Mouse (Mus musculus): ENCODE results near the gene Tmem229a.

The Tmem229a gene

GRCm38 (mm10) chr6:24955946-24956585 lies at the start of gene Tmem229a:
TSS of gene Tmem229a (minus strand) at chr6:24956297.
- DNase-seq (ENCODE audit: low read depth, low spot score) = no peak

DNA sequence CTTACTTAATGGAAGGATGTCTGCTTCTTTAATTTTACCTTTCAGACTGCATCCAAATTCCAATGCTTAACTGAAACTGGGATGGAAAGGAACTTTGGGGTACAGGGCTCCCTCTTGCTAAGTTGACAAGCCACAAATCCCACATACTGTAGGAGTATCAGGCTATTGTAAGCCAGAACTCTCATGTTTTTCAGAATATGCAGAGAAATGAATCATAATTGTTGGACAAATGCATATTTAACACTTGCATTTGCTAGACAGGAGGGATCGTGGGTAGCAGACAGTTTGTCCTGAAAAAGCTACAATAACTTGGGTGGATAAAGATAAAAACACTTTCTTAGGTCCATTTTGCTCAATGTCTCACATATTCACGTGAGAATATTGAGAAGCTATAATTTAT lies 37.7 kb upstream of the Tmem229a start:
- DNase-seq (ENCODE audit: low read depth, low spot score) = no peak

GRCm38 (mm10) chr6:24989836-24990235 lies 33.7 kb upstream of the Tmem229a start:
- no peak for DNase-seq (ENCODE audit: low read depth, low spot score)

DNA sequence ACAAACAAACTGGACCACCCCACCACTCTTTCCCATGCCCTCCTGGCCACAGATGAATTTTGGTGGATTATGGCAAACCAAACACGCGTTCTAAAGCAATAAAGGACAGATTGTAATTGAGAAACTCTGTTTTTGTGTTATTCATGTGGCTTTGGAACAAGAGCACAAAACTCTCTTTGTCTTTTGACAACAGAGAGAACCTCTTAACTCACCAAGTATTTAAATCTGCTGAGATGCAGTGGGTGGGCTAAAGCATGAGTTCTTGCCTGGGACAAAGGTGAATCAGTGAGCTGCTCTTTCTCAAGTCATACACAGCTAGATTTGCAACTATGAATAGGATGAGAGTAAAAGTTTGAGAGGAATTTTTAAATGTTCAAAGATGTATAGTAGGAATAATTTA lies 20.1 kb upstream of the Tmem229a start:
- no peak for DNase-seq (ENCODE audit: low read depth, low spot score)

- no peak for DNase-seq (ENCODE audit: low read depth, low spot score)
Measured at GRCm38 (mm10) chr6:24968471-24969223, 12.6 kb upstream of the Tmem229a start.

GRCm38 (mm10) chr6:24967726-24968125 lies 11.6 kb upstream of the Tmem229a start:
- no peak for DNase-seq (ENCODE audit: low read depth, low spot score)

GRCm38 (mm10) chr6:24966010-24966682 lies 10.0 kb upstream of the Tmem229a start:
- DNase-seq (ENCODE audit: low read depth, low spot score) = no peak

- DNase-seq (ENCODE audit: low read depth, low spot score) = no peak
Measured at GRCm38 (mm10) chr6:24963754-24964153, 7.7 kb upstream of the Tmem229a start.

- no peak for DNase-seq (ENCODE audit: low read depth, low spot score)
Measured at GRCm38 (mm10) chr6:24956586-24956973, 483 bp upstream of the Tmem229a start.

DNA sequence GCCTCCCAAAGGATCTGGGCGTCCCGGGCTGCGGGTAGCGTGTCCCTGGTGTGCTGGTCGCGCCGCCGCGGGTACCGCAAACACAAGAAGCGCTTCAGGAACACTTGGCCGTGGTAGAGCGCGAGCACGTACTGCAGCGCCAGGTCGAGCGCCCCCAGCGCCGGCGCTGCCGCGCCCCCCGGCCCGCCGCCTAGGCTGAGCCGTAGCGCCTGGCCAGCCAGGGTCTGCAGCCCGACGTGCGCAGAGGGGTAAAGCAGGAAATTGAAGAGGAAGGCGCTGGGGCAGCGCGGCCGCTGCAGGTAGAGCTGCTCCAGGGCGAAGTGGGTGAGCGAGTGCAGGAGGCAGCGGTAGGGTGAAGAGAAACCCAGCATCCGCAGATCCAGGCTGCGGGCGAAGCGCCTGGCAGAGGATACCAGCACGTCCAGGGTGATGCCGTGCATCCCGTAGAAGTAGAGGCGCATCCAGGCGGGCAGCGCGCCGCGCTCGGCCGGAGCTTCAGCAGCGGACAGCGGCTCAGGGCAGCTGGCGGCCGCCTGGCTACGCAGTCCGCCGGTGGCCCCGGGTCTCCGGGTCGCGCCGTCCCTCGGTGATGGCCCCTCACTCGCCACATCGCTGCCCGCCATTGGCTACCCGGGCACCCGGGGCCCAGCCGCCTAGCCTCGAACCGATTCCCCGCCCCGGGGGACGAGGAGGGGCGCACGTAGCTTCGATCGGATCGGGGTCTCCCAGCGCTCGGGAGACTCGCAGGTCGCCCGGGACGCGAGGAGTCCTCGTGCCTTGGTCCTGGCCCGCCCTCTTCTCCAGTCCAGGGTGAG lies 759 bp downstream of the Tmem229a start:
- no peak for DNase-seq (ENCODE audit: low read depth, low spot score)

GRCm38 (mm10) chr6:24954126-24954525 lies 2.0 kb downstream of the Tmem229a start:
- no peak for DNase-seq (ENCODE audit: low read depth, low spot score)

DNA sequence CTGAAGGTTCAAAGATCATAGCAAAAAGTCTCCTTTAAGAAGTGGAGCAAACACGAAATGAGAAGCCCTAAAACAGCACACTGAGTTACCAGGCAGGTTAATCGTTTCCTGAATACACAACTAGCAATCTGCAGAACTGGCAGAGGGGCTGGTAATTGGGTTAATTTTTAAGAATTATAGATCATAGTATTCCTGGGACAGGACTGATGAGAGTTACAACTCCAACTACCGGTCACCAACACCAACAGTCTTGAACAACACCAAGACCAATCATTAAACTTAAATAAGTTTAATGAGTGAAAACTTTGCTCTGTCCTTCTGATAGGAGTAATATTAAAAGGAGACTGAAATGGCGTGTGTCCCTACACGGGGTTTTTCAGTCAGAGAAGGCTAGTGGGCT lies 3.8 kb downstream of the Tmem229a start:
- no peak for DNase-seq (ENCODE audit: low read depth, low spot score)

- no peak for DNase-seq (ENCODE audit: low read depth, low spot score)
Measured at GRCm38 (mm10) chr6:24950669-24951068, 5.4 kb downstream of the Tmem229a start.

DNA sequence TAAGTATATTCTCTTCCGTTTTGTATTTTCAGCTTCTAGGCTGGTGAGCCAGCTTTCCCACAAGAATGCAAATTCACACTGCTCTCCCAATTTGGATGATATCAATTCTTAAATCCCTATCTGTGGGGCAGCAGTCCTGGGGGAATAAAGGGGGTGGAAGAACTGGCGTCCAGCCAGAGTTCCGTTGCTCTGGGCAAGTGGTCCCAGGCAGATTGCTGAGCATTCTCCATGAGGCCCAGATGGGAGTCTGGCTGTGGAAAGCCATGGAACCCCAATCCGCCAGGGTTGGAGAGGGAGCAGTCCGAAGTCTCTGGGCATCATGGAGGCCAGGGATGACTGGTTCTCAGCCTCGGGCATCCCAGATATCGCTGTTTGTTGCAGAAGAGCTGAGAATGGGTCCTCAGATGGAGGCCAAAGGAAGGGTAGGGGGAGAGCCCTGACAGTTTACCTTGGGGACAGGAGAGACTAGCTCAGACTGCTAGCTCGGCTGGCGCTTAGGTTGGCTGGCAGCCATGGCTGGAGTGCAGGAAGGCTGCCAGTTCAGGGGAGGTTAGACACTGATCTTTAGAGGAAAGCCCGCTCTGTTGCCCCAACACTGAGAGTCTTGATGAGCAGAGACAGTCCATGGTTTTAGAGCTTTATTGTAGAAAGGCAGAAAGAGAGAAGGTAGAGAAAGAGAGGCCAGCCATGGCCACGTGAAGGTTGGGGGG lies 30.9 kb downstream of the Tmem229a start:
- no peak for DNase-seq (ENCODE audit: low read depth, low spot score)

DNA sequence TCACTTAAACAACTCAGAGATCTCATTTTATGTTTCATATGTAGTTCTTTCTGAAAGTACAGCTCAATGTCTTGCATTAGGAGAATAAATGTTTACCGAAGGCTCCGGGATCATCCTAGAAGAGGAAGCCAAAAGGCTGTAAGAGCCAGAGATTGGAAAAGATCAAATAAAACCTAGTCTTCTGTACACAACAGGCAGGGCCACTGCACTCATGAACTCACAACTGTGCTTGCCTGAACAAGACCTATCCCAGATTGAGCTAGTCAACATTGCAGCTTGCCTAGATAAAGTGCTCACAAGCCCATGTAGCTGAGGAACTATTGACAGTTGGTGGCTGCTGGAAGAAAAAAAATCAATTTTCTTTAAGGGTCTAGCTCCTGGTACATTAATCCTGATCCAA lies 42.5 kb downstream of the Tmem229a start:
- DNase-seq (ENCODE audit: low read depth, low spot score) = no peak

GRCm38 (mm10) chr6:24910728-24911105 lies 45.4 kb downstream of the Tmem229a start:
- no peak for DNase-seq (ENCODE audit: low read depth, low spot score)

- DNase-seq (ENCODE audit: low read depth, low spot score) = no peak
Measured at GRCm38 (mm10) chr6:24910016-24910727, 45.9 kb downstream of the Tmem229a start.

DNA sequence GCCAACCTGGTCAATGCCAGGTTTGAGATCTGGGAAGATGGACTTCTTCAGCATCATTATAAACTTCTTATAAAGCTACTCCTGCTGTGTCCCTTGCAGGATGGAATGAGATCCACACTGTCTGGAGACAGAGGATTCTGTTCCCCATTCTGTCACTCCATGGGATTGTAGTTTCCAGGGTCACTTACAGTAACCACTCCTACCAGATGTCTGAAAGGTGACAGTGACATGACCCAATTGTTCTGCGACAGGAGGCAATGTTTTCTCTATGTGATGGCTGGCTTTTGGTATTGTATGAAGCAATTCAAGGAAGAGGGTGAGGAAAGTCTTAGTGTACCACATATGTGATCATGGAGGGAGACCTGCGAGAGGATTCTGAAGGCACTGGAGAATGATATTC lies 48.3 kb downstream of the Tmem229a start:
- no peak for DNase-seq (ENCODE audit: low read depth, low spot score)

DNA sequence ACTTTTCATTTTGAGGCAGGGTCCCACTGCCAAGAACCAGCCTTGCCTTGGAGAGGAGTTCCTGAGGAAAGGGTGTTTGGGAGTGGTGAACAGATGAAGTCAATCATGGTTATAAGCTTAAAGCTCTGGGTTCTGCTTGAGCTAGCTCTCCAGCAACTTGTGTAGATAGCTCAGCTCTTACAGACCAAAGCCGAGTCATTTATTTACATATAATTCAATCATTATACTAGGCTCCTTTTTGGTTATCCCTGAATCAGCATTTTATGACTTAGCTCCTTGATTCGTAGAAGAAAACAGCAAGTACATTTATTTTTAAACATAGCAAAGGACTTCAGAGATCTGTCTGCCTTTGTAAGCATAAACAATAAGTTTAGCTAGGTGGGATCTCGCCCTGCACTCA lies 51.0 kb downstream of the Tmem229a start:
- DNase-seq (ENCODE audit: low read depth, low spot score) = no peak
